Mouse (Mus musculus): ENCODE data around the gene Olfr888.

DNA sequence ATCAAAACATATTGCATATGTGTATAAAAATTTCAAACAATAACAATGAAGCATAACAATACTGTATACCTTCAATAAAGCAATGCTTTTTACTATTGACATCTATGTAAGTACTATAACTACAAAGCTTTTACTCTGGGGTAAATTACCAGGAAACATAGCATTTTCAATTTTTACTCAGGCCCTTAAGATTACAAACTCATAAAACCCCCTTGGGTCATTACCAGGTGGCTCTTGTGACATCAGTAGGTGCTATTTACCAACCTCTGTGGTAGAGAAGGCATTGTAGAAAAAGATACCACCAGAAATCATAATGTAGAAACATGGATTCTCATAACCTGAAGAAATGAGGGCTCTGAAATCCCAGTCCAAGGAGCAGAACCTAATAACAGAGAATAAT is 7.0 kb downstream of the Olfr888 start, which contains the start of gene Olfr889:
- TF ChIP-seq POLR2A (IDR thresholded peaks at IDR 0.05; ENCODE audit: control insufficient read depth, low read depth, low read length) (no peak), CTCF (IDR thresholded peaks at IDR 0.05; ENCODE audit: control insufficient read depth, insufficient read depth, insufficient replicate concordance, low read depth, low read length) (no peak)

All from testis, adult 2 months (tissue).